Mouse (Mus musculus) spleen, adult 12 weeks (tissue): Measurements from ENCODE around the gene Slc6a19.
A peak's percentile ranks its signal among the peaks of the same experiment; 100 is the strongest.

Experiments used
- DNase-seq: peaks from one replicate; pipeline ENCODE4 v3.0.0; 2022; ENCODE audit warnings: low spot score

The Slc6a19 gene

DNA sequence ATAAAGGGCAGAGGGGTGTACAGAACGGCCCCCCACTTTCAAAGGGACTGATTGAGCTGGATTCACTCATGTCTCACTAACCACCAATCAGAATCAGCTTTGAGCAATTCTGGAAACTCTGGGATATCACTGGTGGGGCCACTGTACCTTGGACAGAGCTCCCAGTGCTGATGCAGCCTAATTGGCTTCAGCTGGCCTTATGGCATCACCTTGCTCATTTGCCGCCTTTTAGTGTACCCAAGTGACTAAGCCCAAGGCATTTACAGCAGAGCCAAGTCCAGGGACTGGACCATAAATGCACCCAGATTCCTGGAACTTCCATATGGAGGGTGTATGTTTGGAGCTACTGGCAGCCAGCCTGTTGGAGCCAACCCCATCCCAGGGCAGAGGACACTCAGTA is 45.7 kb downstream of the Slc6a19 start:
- no peak for DNase-seq

DNA sequence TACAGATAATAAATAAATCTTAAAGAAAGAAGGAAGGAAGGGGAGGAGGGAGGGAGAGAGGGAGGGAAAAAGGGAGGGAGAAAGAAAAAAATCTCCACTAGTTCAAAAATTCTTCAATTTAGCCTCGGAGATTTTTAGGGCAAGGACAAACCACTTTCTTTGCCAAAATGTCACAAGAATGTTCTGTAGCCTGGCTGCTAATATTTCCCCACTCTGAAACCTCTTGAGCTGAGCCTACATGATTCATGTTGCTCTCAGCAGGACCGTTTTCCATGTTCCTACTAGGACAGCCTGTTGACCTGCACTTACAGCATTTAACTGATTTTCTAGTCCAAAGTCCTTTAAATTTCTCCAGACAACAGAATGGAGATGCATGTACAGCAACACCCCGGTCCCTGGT is 49.7 kb downstream of the Slc6a19 start:
- no peak for DNase-seq

DNA sequence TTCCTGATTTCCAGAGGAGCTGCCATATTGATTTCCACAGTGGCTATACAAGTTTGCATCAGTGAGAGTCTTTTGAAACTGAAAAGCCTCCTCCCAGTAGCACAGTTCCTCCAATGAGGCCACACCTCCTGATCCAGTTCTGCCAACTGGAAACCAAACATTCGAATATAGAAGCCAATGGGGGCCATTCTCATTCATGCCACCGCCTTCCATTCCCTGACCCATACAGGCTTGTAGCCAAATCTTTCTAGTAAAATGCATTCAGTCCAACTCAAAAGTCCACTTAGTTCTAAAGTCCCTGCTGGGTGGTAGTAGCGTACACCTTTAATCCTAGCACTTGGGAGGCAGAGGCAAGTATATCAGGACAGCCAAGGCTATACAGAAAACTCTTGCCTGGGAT is 51.4 kb downstream of the Slc6a19 start:
- DNase-seq = no peak

DNA sequence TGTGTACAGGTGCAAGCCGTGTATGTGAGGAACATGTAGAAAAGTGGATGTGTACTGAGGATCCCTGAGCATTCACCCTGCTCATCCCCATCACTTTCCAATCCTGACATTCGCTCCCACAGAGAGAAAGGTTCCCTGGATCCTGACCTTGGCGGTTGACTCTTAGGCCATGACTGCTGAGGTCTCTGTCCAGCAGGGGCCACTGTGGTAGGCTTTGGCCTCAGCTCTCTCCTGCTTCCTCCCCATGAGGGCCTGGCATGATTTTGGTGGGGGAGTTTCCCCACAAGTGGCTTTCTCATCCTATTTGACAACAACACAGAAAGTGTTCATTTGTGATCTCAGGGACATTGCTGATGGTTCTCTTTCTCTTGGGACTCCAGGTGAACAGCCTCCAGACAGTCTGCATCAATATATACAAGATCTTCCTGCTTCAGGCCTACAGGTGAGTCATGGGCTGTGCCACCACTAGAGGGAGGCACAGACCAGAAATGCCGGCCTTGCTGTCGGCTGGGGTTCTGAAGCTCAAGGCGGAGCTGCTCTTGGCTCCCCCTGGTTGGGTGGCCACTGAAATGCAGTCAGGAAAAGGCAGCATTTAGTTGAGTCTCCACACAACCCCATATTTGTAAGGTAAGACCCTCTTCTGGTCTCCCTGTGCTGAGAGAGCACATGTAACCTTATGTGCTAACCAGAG is 58.1 kb downstream of the Slc6a19 start:
- DNase-seq = peak; percentile 21

DNA sequence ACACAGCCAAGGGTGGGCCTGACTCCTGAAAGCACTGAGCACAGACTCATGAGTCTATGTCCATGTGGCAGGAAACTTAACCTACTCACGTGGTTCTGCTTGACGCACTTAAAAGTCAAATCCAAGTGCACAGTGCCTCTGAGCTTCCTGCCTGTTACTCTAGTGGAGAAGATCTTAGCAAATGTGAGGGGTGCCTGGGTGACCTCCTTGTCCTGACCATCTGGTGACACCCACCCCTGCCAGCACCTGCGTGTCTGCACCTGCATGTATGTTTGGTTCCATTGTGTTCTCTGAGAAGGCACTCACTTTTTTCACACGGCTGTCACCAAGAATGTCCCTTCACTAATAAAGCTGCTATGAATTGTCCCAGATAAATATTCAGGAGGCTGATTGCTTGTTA is 63.4 kb downstream of the Slc6a19 start:
- no peak for DNase-seq

DNA sequence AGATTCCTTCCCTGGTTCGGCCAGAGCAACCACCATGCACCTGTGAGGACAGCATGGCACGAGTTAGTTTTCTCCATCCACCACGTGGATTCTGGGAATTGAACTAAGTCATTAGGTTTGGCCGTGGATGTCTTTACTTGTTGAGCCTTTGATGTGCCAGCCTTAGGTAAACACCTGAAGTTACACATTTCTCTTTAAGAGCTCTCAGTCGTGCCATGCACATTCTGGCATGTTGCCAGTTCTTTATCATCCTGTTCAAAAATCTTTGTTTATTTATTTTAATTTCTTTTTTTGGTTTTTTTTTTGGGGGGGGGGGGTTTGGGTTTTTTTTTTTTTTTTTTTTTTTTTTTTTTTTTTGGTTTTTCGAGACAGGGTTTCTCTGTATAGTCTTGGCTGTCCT is 66.8 kb downstream of the Slc6a19 start:
- no peak for DNase-seq

DNA sequence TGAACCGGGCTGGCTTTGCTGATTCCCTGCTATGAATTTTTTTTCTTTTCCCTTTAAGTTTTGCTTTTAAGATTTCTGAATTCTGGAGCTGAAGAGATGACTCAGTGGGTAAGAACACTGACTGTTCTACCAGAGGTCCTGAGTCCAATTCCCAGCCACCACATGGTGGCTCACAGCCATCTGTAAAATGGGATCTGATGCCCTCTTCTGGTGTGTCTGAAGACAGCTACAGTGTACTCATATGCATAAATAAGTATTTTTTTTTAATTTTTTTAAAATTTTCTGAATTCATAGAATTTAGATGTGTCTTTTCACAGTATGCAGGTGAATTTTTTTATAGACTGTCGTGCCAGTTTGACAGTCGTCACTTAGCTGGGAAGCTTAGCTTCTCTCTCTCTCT is 72.8 kb downstream of the Slc6a19 start:
- no peak for DNase-seq
